Mouse (Mus musculus): ENCODE data around the gene Dip2c. TPM values are rescaled to one million over a fixed set of nuclear protein-coding genes. Genes with fewer than 3 reads are reported as not detected.

Dip2c gene
- total and polyA plus RNA-seq, 3 experiments = under 0.01 TPM; not detected in 2

DNA sequence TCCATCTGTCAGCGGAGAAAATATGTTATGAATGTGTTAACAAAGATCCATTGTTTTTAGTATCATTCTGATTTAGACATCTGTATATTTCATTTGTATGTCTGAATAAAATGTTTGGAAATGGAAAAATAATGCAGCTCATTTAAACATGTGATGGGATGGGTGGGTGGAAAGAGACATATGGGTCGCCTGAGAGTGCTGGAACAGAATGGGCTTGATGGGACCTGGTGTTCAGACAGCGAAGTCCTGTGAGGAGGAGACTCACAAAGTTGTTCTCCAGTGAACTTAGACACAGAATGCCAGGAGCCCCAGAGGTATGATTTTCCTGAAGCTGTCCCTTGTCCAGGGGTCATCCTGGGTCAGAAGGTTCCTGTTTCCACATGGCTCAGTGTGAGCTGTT lies 142.1 kb downstream of the Dip2c start:
- Histone ChIP-seq H3K4me3 (ENCODE audit: low read depth, low read length) (no peak overlapping the region), H3K4me1 (ENCODE audit: insufficient read depth, low read depth, low read length) (no peaks in the 10 kb centered on the region), H3K9me3 (replicated peaks) (no peaks in the 10 kb centered on the region), H3K36me3 (replicated peaks) (no peaks in the 10 kb centered on the region), H3K27me3 (ENCODE audit: insufficient read depth, low read length) (peaks cover 5% of the 10 kb centered on the region; the same call in 1 of the 2 replicates)
- DNase-seq (ENCODE audit: low spot score) (no peak), ATAC-seq (ENCODE audit: extremely low read depth, insufficient number of reproducible peaks, low FRiP score, poor library complexity, severe bottlenecking) (no peak)
- TF ChIP-seq GATA1 (IDR thresholded peaks at IDR 0.05; ENCODE audit: borderline replicate concordance, low read length) (no peak), CTCF (IDR thresholded peaks at IDR 0.05; ENCODE audit: low read depth, low read length) (no peak), TAL1 (conservative IDR thresholded peaks at IDR 0.05; ENCODE audit: low read depth, low read length) (no peak), POLR2AphosphoS5 (IDR thresholded peaks at IDR 0.05; ENCODE audit: insufficient replicate concordance, low read depth, low read length) (no peak), GATA2 (IDR thresholded peaks at IDR 0.05; ENCODE audit: borderline replicate concordance, low read depth, low read length) (no peak)

DNA sequence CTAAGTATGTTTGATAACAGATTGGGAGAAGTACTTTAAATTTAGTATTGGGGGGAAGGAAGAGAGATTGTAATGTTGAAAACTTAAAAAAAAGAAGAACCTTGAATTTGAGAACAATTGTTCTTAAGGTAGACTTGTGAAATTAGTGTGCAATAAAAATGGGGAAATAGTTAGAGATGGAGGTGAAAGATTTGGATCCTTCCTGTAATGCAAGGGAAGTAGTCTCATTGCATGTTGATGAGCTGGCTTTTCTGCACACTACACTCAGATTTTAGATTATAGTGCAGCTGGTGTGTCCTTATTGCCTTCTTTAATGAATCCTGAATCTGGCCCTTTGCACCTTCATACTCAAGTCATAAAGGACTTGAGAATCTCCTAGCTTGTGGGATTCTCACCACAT lies 142.9 kb downstream of the Dip2c start:
- H3K36me3 ChIP-seq (replicated peaks) = no peaks in the 10 kb centered on the region
- ATAC-seq (ENCODE audit: extremely low read depth, insufficient number of reproducible peaks, low FRiP score, poor library complexity, severe bottlenecking) = no peak
- no peak for TF ChIP-seq TAL1 (conservative IDR thresholded peaks at IDR 0.05; ENCODE audit: low read depth, low read length)
- no peak for TF ChIP-seq CTCF (IDR thresholded peaks at IDR 0.05; ENCODE audit: low read depth, low read length)
- TF ChIP-seq GATA1 (IDR thresholded peaks at IDR 0.05; ENCODE audit: borderline replicate concordance, low read length) = no peak
- no peak for TF ChIP-seq GATA2 (IDR thresholded peaks at IDR 0.05; ENCODE audit: borderline replicate concordance, low read depth, low read length)
- H3K9me3 ChIP-seq (replicated peaks) = no peaks in the 10 kb centered on the region
- no peak overlapping the region for H3K4me3 ChIP-seq (ENCODE audit: low read depth, low read length)
- peaks cover 7% of the 10 kb centered on the region; the same call in 1 of the 2 replicates for H3K27me3 ChIP-seq (ENCODE audit: insufficient read depth, low read length)
- no peaks in the 10 kb centered on the region for H3K4me1 ChIP-seq (ENCODE audit: insufficient read depth, low read depth, low read length)
- no peak for DNase-seq (ENCODE audit: low spot score)

DNA sequence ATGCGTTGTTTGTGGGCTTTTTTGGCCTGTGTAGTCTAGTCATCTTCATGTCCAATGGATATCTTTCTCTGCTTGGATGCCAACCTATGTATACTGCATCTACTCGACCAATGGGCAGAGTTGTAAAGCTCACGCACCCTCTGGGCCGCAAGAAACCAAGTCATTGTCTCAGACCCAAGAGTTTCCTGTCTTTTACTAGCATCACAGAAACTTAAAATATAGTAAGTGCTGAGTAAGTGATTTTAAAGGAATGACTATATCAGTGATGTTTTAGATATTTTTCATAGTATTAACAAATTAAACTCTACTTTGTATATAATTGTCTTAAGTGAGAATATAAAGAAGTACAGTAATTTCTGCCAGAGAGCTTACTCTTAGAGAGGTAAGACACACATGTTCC lies 145.6 kb downstream of the Dip2c start:
- ATAC-seq (ENCODE audit: extremely low read depth, insufficient number of reproducible peaks, low FRiP score, poor library complexity, severe bottlenecking) = no peak
- no peaks in the 10 kb centered on the region for H3K9me3 ChIP-seq (replicated peaks)

DNA sequence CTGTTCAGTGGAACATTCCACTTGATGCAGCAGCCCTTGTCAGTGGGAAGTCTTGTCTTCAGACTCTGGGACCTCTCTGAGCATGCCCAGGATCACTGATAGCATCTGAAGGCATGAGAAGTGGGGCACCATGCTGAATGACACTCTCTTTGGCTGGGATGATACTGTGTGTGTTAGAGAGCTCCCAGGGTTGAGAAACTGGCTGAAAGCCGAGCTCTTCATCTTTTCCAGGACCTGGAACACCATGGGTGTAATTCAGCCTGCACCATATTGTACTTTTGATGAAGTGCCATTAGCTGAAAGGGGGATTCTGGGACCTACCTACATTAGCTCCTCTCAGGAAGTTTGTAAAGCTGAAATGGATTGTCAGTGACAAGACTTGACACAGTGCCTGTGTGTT lies 146.5 kb downstream of the Dip2c start:
- Histone ChIP-seq H3K36me3 (replicated peaks) (no peaks in the 10 kb centered on the region), H3K4me3 (ENCODE audit: low read depth, low read length) (no peak overlapping the region), H3K9me3 (replicated peaks) (no peaks in the 10 kb centered on the region), H3K27me3 (ENCODE audit: insufficient read depth, low read length) (peaks cover 7% of the 10 kb centered on the region; the same call in 1 of the 2 replicates), H3K4me1 (ENCODE audit: insufficient read depth, low read depth, low read length) (no peaks in the 10 kb centered on the region)
- TF ChIP-seq GATA1 (IDR thresholded peaks at IDR 0.05; ENCODE audit: borderline replicate concordance, low read length) = no peak
- no peak for TF ChIP-seq GATA2 (IDR thresholded peaks at IDR 0.05; ENCODE audit: borderline replicate concordance, low read depth, low read length)
- TF ChIP-seq TAL1 (conservative IDR thresholded peaks at IDR 0.05; ENCODE audit: low read depth, low read length) = no peak
- TF ChIP-seq POLR2AphosphoS5 (IDR thresholded peaks at IDR 0.05; ENCODE audit: insufficient replicate concordance, low read depth, low read length) = no peak
- TF ChIP-seq CTCF (IDR thresholded peaks at IDR 0.05; ENCODE audit: low read depth, low read length) = no peak
- ATAC-seq (ENCODE audit: extremely low read depth, insufficient number of reproducible peaks, low FRiP score, poor library complexity, severe bottlenecking) (no peak), DNase-seq (ENCODE audit: low spot score) (no peak)

More for the DNA sequence above, 145.6 kb downstream of the Dip2c start:
- TF ChIP-seq GATA2 (IDR thresholded peaks at IDR 0.05; ENCODE audit: borderline replicate concordance, low read depth, low read length) (no peak), TAL1 (conservative IDR thresholded peaks at IDR 0.05; ENCODE audit: low read depth, low read length) (no peak)
- Histone ChIP-seq H3K27me3 (ENCODE audit: insufficient read depth, low read length) (peaks cover 7% of the 10 kb centered on the region; the same call in 1 of the 2 replicates), H3K36me3 (replicated peaks) (no peaks in the 10 kb centered on the region), H3K4me1 (ENCODE audit: insufficient read depth, low read depth, low read length) (no peaks in the 10 kb centered on the region), H3K4me3 (ENCODE audit: low read depth, low read length) (no peak overlapping the region)
- no peak for DNase-seq (ENCODE audit: low spot score)

DNA sequence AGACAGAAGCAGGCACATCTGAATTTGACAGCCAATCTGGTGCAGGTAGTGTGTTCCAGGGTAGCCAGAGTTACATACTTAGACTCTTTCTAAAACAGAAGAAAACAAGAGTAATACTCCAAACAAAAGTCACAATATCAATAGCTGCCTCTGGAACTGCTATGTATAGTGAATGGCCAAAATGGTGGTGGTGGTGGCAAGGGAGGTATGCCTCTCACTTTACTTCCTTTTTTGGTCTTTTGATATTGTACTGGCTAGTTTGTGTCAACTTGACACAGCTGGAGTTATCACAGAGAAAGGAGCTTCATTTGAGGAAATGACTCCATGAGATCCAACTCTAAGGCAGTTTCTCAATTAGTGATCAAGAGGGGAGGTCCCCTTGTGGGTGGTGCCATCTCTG lies 148.1 kb downstream of the Dip2c start:
- Histone ChIP-seq H3K27me3 (ENCODE audit: insufficient read depth, low read length) (peaks cover 7% of the 10 kb centered on the region; the same call in 1 of the 2 replicates), H3K4me3 (ENCODE audit: low read depth, low read length) (no peak overlapping the region), H3K36me3 (replicated peaks) (no peaks in the 10 kb centered on the region), H3K9me3 (replicated peaks) (no peaks in the 10 kb centered on the region), H3K4me1 (ENCODE audit: insufficient read depth, low read depth, low read length) (no peaks in the 10 kb centered on the region)
- ATAC-seq (ENCODE audit: extremely low read depth, insufficient number of reproducible peaks, low FRiP score, poor library complexity, severe bottlenecking) (no peak), DNase-seq (ENCODE audit: low spot score) (no peak)
- no peak for TF ChIP-seq TAL1 (conservative IDR thresholded peaks at IDR 0.05; ENCODE audit: low read depth, low read length)
- TF ChIP-seq GATA1 (IDR thresholded peaks at IDR 0.05; ENCODE audit: borderline replicate concordance, low read length) = no peak
- TF ChIP-seq GATA2 (IDR thresholded peaks at IDR 0.05; ENCODE audit: borderline replicate concordance, low read depth, low read length) = no peak

DNA sequence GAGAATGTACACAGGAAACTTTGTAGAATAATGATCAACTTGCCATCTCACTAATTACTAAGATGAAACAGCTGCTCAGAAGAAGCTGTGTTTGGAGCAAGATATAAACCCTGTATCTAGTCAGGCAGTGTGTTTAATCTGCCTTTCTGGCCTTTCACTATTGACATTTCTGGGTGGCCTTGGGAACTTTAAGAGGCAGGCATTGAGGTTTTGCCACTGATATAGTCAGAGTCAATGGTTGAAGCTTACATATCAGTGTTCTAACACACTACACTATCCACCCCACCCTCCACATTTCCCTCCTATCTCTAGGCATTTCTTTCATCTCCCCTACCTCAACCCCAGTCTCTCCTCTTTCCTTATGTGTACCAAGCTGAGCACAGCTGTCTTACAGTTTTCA lies 149.9 kb downstream of the Dip2c start:
- Histone ChIP-seq H3K36me3 (replicated peaks) (no peaks in the 10 kb centered on the region), H3K4me1 (ENCODE audit: insufficient read depth, low read depth, low read length) (no peaks in the 10 kb centered on the region), H3K9me3 (replicated peaks) (no peaks in the 10 kb centered on the region), H3K4me3 (ENCODE audit: low read depth, low read length) (no peak overlapping the region), H3K27me3 (ENCODE audit: insufficient read depth, low read length) (peaks cover 5% of the 10 kb centered on the region; the same call in 1 of the 2 replicates)
- no peak for ATAC-seq (ENCODE audit: extremely low read depth, insufficient number of reproducible peaks, low FRiP score, poor library complexity, severe bottlenecking)
- no peak for DNase-seq (ENCODE audit: low spot score)
- no peak for TF ChIP-seq CTCF (IDR thresholded peaks at IDR 0.05; ENCODE audit: low read depth, low read length)
- no peak for TF ChIP-seq TAL1 (conservative IDR thresholded peaks at IDR 0.05; ENCODE audit: low read depth, low read length)
- no peak for TF ChIP-seq GATA1 (IDR thresholded peaks at IDR 0.05; ENCODE audit: borderline replicate concordance, low read length)

DNA sequence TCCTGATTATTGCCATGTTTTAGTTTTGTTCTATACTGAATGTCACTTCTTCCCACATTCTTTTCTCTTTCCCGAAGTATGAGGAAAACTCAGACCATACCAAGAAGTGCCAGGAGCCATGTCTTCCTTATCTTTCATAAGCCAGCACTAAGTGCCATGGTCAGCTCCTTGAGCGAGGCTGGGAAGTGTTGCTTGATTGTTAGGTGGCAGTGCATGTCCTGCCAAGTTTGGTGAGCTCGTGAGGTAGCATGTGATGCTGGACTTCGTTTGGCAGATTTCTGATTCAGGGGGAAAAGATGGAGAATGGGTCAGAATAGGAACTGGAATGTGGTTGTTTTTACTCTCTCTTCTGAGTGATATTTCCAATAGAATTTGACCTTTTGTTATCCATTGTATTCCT lies 150.5 kb downstream of the Dip2c start:
- Histone ChIP-seq H3K27me3 (ENCODE audit: insufficient read depth, low read length) (peaks cover 3% of the 10 kb centered on the region; the same call in 1 of the 2 replicates), H3K9me3 (replicated peaks) (no peaks in the 10 kb centered on the region), H3K4me1 (ENCODE audit: insufficient read depth, low read depth, low read length) (no peaks in the 10 kb centered on the region), H3K36me3 (replicated peaks) (no peaks in the 10 kb centered on the region), H3K4me3 (ENCODE audit: low read depth, low read length) (no peak overlapping the region)
- no peak for DNase-seq (ENCODE audit: low spot score)
- no peak for ATAC-seq (ENCODE audit: extremely low read depth, insufficient number of reproducible peaks, low FRiP score, poor library complexity, severe bottlenecking)
- TF ChIP-seq GATA2 (IDR thresholded peaks at IDR 0.05; ENCODE audit: borderline replicate concordance, low read depth, low read length) (no peak), GATA1 (IDR thresholded peaks at IDR 0.05; ENCODE audit: borderline replicate concordance, low read length) (no peak), CTCF (IDR thresholded peaks at IDR 0.05; ENCODE audit: low read depth, low read length) (no peak), TAL1 (conservative IDR thresholded peaks at IDR 0.05; ENCODE audit: low read depth, low read length) (no peak), POLR2AphosphoS5 (IDR thresholded peaks at IDR 0.05; ENCODE audit: insufficient replicate concordance, low read depth, low read length) (no peak)
